Mouse (Mus musculus) C2C12 (cell line): ENCODE data around the gene Atp5d.

Experiments
- CTCF ChIP-seq: IDR thresholded peaks from one replicate; pipeline ENCODE4 v1.5.1; 2011; ENCODE audit not compliant: control insufficient read depth, insufficient read depth, insufficient read length
- MAX ChIP-seq: IDR thresholded peaks from one replicate; pipeline ENCODE4 v1.6.1; 2011; ENCODE audit warnings: mild to moderate bottlenecking, control low read depth
- USF1 ChIP-seq: IDR thresholded peaks from one replicate; pipeline ENCODE4 v1.6.1; 2011; ENCODE audit warnings: low read depth, mild to moderate bottlenecking, control low read depth, moderate library complexity

DNA sequence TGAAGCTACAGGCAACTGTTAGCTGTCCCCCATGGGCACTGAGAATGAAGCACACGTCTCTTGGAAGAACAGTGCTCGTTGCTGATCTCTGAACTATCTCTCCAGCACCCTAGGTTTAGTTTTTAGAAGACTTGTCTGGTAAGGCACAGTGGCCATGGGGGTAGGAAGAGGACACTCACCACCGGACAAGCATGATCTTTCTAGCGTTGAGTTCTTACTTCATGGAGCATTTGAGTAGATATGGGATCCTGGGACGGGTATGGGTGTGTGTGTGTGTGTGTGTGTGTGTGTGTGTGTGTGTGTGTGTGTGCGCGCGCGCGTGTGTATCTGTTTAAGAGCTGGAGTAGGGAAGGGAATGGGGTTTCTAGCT lies 2.2 kb downstream of the Atp5d start, which contains the start of gene Cbarp:
- TF ChIP-seq CTCF (no peak), MAX (no peak), USF1 (no peak)
